Mouse (Mus musculus) brain, embryonic 14.5 days (tissue): ENCODE results near the gene Hoxa11. TPM values are rescaled to one million over a fixed set of nuclear protein-coding genes. Genes with fewer than 3 reads are reported as not detected.

Experiments
- DNase-seq: peaks from one replicate; pipeline ENCODE4 v3.0.0-alpha.2; 2011; ENCODE audit warnings: low read depth
- CTCF ChIP-seq: fragments of 200-500 bp; IDR thresholded peaks from 2 replicates; pipeline ENCODE4 v1.5.1; 2012; ENCODE audit warnings: inconsistent platforms, mild to moderate bottlenecking, moderate library complexity, borderline replicate concordance; ENCODE audit not compliant: insufficient read depth, insufficient read length; ENCODE audit errors: extremely low read depth
- POLR2A ChIP-seq: fragments of 200-500 bp; IDR thresholded peaks from 2 replicates; pipeline ENCODE4 v1.6.1; 2012; ENCODE audit warnings: mild to moderate bottlenecking, inconsistent platforms, borderline replicate concordance; ENCODE audit not compliant: poor library complexity, insufficient read depth, insufficient read length, severe bottlenecking; ENCODE audit errors: extremely low read depth
- polyA plus RNA-seq: library from polyadenylated mRNA; depleted of rRNA; stranded (reverse); fragments of >200 nt; gene quantifications from 2 replicates; pipeline ENCODE4 v1.2.3, GENCODE M21; 2012

Hoxa11 gene
- polyA plus RNA-seq, 1 experiment: not detected

GRCm38 (mm10) chr6:52273656-52274280 lies 28.2 kb upstream of the Hoxa11 start:
- TF ChIP-seq CTCF (no peak), POLR2A (no peak)
- DNase-seq: no peak

GRCm38 (mm10) chr6:52272766-52273655 lies 27.4 kb upstream of the Hoxa11 start:
- DNase-seq: no peak

DNA sequence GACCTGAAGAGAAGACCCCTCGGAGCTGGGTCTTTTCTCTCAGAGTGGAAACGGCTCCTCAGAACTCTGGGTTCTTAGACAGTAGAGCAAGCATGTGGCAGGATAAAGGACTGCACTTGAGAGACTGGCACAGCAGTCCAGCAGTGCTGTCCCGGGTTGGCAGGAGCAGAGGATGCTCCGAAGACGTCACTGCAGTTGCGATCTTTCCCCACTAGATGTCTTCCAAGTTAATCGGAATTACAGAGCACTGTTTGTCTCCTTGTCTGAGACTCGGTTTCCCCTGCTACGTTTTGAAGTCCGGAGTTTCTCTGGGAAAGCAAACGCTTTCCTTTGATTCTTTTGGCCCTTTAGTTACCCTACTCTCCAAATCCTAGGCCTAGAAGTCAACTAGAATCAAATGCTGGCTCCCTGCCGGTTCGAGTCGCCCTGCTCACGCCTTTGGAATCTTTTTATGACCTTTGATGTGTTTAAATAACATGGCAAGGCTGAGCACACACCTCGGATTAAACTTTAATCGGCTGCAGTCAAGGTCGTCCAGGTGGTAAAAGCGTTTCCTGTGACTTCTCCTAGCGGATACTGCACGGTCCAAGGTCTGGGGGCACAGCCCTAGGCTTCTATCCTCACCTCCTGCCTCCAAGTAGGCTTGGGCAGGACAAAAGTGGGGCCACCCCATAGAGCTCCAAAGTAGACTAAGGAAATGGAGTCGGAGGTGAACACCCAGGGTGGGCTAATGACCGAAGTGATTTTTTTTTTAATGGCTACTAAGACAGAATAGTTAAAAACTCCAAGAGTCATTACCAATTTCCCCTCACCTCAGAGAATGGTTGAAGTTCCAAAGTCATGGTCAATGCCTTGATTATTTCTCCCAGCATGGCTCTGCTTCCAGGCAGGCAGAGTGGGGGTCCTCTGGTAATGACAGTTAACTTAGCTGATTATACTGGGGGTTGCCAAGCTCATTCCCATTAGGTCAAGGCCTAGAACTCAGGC lies 25.2 kb upstream of the Hoxa11 start:
- TF ChIP-seq POLR2A (no peak), CTCF (peak; percentile 86)
- DNase-seq: peak; percentile 82

More at GRCm38 (mm10) chr6:52272766-52273655, 27.4 kb upstream of the Hoxa11 start:
- TF ChIP-seq POLR2A (no peak), CTCF (no peak)

- TF ChIP-seq CTCF (no peak), POLR2A (no peak)
- no peak for DNase-seq
These were observed 23.1 kb upstream of the Hoxa11 start for GRCm38 (mm10) chr6:52268756-52269155.

DNA sequence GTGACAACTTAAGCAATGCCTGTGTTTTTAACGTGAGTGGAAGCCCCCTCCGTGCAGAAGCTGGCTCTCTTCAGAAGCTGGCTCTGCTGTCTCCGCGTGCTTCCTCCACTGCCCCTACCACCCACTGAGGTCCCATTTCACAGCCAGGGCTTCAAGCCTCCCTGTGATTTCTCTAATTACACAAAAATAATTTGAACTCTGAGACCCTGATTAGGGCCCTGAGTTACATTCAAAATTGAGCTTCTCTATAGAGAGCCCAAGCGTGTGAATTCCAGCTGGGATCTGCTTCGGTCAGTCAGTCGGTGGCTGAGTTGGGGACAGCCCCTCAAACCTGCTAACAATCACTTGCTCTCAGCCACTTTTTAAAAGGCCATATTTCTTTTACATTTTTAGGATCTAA lies 22.7 kb upstream of the Hoxa11 start:
- TF ChIP-seq POLR2A (no peak), CTCF (no peak)
- no peak for DNase-seq

DNA sequence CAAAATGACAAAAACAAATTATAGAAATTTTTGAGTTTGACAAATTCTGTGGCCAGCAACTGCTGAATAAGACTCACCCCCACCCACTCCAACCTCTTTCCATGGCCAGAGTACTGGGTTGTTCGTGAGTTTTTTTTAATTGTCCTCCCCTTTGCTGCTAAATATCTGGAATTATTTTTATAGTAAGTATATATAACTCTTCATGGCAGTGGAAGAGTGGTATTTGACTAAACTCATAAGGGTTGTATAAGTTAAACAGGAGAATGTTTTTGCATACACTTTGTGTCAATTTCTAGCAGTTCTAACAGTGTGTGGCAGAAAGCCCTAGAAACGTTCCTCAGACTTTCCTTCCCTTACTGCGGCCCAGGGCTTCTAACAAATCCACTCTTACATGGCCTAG lies 22.1 kb upstream of the Hoxa11 start:
- TF ChIP-seq CTCF: no peak
- no peak for TF ChIP-seq POLR2A
- no peak for DNase-seq

DNA sequence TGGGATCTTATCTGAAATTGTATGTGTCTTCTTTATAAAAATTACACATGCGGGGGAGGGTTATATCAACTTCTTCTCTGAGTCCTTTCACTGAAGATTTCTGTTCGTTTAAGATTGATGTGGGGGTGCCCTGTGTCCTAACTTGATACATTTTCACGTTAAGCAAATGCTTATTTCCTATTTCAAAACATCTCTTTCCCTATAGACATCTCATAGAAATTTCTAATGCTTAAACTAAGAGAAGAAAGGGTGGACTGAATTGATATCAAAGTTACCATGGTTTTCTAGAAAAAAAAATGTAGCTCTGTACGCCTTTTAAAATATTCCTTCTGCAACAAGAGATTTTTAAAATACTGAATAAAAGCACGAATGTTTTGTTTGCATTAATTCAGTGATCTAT lies 21.6 kb upstream of the Hoxa11 start:
- TF ChIP-seq POLR2A (no peak), CTCF (no peak)
- no peak for DNase-seq

DNA sequence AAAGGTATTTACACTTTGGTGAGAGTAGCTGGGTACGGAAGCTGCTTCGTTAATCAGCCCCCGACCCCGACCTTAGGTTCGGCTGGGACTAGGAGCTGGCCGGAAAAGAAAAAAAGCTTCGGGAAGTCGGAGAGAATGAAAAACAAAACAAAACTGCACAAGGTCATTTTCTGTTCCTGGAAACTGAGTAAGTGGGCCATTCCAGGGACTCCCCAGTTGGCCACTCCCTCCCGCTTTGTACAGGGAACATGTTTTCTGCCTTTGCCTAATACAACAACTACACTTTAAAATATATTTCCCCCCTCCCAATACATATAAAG lies 21.0 kb upstream of the Hoxa11 start:
- DNase-seq: no peak
- no peak for TF ChIP-seq CTCF
- TF ChIP-seq POLR2A: no peak

DNA sequence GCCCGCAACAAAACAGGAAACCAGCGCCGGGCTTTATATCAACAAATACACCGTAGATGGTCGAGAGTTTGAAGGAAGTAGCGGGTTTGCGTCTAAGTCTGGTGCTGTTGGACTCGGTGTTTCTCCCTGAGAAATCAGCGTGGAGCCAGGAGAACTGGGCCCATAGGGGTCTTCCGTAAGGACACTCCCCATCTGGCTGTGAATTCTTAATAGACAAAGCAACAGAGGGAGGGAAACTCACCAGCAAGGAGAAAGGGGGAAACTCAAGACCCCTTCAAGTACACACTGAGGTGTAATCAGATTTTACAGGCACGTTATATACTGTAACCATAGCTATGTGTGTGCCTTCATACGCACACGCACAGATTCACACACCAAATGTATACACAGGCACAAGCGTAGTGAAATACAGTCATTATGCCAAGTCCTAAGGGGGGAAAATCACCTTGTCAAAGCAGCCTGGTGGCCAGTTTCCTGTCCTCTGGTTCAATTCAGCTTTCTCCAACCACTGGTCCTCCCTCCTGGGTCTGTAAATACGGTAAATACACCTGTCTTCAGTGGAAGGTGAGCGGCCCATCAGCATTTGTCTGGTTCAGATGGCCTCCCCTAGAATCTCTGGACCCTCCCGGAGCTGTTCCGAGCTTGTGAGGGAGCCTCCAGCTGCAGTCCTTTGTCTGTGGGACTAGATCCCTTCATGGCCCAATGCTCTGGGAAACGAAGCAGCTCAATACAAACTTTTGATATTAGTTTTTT lies 20.5 kb upstream of the Hoxa11 start:
- TF ChIP-seq POLR2A (no peak), CTCF (no peak)
- no peak for DNase-seq

DNA sequence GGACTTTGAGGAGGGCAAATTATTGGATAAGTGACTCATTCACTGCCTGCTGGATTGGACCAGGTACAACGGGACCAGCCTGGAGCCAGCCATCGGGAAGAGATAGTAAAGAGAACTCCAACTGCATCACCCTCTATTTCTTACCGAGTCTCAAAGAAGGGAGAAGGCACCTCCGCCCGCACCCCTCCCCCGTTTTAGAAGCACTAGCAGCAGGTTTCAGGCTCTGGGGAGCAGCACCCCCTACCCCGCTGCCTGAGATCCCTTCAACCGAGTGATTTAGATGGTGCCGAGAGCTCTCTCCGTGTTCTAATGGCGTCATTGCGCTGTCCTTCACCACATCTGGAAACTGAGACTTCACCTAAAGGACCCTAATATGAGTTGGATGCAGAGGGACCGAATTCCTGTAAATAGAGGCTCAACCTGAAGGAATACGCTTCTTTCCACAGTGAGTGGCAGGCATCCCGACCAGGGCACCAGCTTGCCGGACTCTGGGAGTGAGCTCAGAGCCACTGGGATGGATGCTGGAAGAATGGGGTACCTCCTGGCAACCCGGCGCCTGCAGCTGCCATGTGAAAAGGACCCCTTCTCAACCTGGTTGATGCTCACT lies 19.8 kb upstream of the Hoxa11 start:
- TF ChIP-seq POLR2A (no peak), CTCF (no peak)
- DNase-seq: no peak
